Mouse (Mus musculus) CH12F3 (cell line): ENCODE measurements around the gene Bhlhe41.

ENCODE experiments used
- in situ Hi-C: fragments of 300-500 bp; cut with MboI; formaldehyde crosslinking; loops from 2 replicates; pipeline ENCODE4 v1.14.3; 2020; ENCODE audit warnings: low sequenced_read_pairs

Bhlhe41 gene

DNA sequence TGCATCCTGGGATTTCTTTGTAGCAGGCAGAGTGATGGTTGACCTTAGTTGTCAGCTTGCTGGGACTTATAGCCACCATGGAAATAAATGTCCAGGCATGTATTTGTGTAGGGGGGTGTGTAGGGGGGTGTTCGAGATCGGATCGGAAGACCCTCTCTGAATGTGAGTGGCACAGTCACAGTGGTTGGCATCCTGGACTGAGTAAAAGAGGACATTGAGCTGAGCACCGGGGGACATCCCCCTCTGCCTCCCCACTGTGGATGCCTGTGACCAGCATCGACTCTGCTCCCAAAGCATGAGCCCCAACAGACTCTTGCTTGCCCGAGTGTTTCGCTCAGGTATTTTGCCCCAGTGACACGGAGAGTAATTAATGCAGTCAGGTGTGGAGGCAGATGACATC lies 8.0 kb upstream of the Bhlhe41 start:
- in situ Hi-C loops: no loop called here

DNA sequence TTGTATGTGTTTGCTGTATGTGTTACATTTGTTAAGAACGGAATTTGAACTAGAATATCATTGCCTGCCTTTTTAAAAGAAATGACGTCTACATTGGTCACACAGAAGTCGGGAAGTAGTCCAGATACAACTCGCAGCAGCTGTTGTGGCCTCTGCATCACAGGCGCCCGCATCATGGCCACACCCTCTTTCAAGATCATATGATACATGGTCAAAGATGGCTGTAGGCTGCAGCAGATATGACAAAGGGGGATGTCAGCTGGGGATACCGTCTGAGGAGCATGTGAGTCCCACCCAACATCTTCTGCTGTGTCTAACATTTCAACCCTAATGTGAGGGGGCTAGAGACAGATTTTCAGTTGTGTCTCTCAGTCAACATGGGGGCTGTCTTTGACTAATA lies 6.7 kb upstream of the Bhlhe41 start:
- in situ Hi-C loops: no loop called here

DNA sequence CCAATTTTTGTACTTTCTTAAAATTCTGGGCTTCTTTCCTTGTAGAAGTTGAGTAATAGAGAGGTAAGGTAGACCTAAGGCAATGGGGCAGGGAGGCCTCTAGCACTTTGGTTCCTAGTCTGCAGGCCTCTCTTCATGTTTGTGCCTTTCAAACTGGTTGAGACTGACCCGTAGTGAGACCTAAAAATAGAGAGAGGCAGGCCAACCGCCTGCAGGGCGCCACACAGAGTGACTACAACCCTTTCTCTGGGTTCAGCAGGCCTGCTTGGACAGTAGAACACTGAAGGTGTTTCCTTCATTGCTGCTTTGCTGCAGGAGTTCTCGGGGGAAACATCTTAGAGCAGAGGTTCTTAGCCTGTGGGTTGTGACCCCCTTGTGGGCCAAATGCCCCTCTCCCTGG lies 5.6 kb upstream of the Bhlhe41 start:
- in situ Hi-C loops: no loop called here

DNA sequence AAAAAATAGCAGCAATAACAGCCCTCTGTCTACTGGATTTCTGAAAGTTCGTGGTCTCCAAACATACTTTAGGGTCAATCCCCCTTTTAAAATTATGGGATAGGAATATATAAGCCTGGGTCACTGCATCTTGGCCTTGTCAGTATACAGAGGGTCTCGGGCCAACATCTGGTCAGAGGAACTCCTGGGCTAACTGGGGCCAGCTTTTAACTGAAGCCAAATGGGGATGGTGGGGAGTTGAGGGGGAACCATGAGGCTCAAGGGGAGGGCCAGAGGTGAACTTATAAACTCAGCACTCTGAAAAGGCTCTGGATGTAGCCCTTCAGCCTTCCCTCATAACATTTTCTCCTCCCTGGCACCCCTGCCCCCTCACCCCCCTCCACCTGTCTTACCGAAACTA lies 1.8 kb upstream of the Bhlhe41 start:
- in situ Hi-C loops: no loop called here

DNA sequence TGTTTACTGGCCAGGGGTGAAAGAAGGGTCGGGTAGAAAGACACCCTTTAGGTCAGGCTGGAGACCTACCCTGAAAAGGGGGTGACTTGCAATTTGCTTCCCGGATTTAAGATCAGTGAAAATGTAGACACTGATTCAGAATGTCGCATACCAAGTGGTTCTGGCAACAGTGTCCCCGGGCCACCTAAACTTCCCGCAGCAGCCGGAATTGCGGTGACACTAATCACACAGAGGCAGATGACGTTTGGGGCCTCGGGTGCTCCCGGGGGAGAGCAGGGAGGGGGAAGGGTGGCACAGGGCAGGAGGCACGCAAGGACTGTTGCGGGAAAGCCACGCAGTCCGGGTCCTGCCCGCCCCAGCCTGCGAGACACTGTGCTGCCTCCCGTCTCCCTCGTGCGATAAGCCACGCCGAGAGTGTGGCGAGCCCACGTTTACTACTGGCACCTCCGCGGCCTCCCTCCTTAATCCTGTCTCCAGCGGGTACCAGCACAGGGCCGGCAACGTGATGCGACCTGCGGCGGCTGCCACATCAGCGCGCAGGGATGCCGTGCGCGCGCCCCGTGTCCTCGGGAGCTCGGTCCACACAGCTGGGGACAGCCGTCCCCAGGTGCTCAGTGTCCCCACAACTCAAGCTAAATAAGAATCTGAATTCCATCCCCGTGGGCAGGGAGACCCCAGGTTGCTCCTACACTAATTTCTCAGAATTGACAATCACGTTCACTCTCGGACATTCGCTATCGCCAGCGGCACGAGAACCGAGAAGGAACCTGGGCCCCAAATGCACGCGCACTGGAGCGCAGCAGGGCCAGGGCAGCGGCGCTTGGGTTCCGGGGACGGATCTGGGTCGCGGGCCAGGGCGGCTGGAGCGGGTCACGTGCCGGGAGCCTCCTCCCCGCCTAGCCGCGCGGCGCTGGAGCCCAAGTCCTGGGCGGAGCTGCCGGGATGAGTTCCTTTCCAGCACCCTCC lies 811 bp upstream of the Bhlhe41 start:
- in situ Hi-C loops: no loop called here

DNA sequence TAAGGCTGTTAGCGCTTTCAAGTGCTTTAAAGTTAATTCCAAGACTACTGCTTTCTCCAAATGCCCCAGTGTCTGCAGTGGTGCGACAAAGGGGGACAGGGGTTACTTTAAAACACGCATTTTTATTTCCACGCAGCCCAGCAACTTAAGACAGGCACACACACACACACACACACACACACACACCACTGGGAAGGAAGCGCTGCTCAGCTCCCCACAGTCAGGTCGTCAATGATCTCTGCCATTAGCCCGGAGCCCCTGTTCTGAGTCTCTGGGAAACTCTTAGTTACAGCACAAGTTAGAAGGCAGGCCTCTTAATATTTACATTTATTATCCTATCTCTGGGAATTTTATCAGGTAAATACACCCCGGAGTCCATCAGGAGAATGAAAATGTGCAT lies 1.2 kb downstream of the Bhlhe41 start:
- in situ Hi-C loops: no loop called here

DNA sequence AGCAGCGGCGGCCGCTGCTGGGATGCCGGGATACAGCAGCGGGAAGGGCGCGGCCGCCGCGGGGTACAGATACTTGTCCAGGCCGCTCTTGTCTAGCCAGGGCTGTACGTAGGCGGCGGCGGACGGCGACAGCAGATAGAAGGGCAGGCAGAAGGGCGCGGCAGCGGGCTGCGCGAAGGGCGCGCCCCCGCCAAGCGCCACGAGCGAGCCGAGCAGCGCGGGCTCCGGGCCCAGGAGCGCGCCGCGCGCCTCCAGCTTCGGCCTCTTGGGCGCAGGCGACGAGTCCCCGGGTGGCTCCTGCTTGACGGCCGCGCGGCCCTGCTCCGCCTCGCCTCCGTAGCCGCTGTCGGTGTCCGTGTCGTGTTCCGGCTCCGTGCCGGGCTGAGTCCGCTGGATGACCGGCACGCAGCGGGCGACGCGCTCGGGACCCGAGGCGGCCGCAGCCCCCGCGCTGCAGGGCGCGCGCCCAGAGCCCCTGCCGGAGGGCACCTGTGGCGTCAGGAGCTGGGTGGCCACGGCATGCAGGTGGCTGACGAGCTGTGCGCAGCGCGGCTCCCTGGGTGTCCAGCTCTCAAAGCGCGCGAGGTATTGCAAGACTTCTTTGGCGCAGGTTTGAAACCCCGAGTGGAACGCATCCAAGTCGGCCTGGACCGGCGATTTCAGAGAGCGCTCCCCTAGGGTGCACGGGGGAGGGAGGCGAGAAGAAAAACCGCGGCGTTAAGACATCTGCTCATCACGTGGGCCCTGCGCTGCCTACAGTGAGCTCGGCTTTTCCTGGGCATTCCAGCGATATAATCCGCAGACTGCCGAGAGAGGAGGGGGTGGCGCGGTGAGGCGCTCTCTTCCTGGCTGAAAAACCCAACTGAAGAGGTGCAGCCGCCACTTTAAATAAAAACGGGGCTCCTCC lies 2.0 kb downstream of the Bhlhe41 start:
- in situ Hi-C loops: no loop called here

DNA sequence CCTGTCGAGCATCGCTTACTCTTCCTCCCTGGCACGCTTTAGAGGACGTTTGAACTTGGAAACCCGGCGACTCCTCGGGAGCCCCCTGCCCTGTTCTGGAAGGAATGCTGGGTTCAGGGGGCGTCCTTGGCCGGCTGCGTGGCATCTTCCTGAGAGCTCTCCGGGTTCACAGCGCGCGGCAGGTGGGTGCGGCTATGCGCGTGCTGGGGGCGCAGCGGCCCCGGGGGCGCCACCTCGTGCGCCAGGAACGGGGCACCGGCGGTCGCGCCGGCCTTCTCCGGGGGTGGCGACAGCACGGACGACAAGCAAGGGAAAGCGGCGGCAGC lies 2.7 kb downstream of the Bhlhe41 start:
- in situ Hi-C loops: no loop called here

DNA sequence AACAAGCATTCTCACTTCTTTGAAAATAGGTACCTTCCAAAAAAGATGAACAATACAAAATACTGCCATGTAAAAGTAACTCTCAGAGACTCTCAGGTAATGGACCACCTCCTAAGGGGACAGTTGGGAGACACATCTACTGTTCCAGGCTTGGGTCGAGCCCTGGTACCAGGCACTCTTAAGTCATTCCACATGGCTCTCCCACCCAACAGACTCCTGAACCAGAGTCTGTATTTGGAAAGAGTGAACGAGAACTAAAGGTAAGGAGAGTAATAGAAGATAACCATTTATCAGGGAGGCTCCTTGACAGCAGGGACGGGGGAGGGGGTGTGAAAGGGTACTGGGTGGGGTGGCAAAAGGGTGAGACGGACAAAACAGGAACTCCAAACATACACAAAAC lies 3.0 kb downstream of the Bhlhe41 start:
- in situ Hi-C loops: no loop called here

DNA sequence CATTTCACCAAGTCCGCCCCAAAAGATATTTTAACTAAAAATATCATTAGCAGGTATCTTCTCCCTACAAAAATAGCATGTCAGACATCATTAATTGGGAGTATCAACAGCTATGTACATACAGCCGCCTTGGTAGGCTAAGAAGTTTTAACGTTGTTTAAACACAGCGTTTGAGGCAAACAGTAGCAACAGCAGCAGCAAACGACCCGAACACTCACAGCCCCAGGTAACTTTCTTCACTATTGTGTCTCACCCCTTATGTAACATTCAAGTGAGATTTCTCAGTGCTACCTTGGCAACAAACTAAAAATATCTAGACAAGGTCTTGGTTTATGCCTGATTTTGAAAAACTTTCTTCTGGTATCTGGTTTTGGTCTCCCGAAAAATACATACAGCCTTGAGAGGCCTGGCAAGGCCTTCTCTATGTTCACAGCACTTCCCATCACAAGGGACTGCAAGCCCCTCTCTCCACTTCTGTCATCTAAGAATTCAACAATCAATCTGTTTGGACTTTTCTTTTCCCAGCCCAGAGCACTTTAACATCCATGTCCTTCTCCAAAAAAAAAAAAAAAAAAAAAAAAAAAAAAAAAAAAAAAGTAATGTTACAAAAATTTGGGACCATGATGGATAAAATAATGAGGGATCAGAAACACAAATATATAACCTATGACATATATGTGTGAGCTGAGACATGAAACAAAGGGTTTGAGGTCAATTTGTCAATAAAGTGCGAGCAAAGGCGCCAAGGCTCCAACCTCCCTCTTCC lies 3.7 kb downstream of the Bhlhe41 start:
- in situ Hi-C loops: no loop called here

DNA sequence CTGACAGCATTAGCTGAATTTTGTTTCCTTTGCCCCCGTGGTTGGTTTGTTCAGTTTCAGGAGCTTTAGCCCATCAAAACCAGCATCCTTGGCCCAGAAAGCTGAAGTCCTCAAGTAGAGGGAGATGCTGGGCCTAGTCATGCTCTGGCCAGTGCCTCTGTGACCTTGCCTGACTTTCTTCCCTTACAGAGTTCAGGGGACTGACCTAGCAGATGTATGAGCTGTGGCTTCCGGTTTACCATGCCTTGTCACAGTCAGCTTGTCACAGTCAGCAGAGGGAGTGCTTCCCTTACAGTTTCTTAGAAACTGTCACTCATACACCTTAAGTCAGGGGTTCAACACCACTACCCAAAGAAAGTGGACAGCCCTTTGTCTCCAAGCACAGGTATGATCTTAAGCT lies 5.0 kb downstream of the Bhlhe41 start:
- in situ Hi-C loops: no loop called here

DNA sequence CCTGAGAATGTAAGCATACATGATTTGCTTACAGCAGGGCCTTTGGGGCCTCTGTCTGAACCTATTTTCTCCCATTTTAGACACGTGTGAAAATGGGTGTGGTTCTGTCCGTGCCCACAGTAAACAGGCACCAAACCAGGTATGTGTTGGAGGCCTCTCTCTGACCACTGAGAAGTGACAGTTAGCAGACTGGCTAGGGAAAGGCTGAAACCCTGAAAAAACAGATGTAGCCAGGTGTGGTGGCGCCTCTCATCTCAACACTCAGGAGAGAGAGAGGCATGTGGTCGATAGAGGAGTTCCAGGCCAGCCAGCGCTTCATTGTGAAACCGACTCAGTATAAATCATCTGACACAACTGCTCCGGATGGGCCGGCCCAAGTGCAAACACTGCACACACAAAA lies 6.9 kb downstream of the Bhlhe41 start:
- in situ Hi-C loops: no loop called here

DNA sequence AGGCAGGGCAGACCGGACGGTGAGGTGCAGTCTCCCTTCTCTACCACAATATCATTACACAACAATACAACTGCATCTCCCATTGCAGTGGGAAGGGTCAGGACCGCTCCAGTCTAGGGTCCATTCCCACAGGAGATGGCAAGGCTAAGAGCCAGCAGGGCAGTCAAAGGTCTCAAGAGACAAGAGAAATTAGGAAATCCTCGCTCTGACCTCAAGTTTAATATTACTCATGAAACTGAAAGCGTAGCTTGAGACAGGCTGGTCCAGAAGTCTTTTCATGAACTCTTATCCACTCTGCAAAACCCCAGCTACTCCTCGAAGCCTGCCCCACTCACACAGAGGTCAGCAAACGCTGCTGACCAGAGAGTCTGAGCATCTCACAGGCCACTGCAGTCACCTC lies 7.9 kb downstream of the Bhlhe41 start:
- in situ Hi-C loops: no loop called here

DNA sequence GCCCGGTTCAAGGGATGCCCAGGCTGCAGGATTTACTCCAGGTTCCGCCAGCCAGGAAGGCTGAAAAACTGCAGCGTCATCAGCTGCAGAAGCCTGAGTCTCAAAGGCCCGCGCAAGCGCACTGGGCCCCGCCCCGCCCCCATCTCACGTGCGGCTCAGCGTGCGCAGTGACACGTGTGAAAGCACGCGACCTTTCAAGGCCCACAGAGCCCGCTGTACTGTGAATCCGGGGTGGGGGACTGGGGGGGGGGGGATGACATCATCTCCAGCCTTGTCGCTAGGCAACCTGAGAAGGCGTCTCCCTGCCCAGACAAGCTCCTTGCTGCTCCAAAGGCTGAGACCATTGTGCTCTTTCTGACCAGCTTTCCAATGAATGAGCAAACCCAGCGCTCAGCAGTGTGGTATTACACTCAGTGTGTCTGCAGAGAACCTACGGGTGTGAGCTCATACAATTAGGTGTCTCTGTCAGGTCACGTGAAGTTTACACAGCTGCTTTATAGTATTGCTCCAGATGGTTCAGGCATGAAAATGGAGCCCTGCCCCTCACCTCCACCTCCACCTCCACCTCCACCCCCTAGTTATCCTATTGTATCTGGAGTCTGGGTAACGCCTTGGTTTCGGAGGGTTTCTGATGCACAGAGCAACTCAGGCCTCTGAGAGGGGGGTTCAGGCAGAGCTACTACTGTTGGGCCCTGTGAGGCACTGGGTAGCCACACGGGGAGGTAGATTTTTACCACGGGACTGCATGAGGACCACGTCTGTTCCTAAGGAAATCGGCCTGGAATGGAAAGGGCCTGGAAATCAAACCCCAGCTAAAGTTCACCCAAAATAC lies 9.4 kb downstream of the Bhlhe41 start:
- in situ Hi-C loops: no loop called here

DNA sequence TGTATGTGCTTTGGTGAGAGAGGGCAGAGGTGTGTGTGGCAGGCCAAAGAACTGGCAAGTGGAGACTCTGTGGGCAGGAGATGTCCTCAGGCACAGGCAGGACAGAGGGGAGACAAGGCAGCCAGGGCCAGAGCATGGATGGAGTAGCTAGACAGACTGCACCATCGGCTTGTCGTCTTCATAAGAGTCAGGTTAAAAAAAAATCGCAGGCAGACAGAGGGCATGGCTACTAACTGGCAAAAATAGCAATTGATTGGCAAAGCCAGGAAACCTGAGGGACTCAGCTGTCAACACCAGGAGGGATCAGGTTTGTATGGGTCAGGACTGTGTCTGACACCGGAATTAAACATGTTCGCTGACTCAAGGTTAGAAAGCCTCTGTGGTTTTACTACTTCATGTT lies 10.6 kb downstream of the Bhlhe41 start:
- in situ Hi-C loops: no loop called here

DNA sequence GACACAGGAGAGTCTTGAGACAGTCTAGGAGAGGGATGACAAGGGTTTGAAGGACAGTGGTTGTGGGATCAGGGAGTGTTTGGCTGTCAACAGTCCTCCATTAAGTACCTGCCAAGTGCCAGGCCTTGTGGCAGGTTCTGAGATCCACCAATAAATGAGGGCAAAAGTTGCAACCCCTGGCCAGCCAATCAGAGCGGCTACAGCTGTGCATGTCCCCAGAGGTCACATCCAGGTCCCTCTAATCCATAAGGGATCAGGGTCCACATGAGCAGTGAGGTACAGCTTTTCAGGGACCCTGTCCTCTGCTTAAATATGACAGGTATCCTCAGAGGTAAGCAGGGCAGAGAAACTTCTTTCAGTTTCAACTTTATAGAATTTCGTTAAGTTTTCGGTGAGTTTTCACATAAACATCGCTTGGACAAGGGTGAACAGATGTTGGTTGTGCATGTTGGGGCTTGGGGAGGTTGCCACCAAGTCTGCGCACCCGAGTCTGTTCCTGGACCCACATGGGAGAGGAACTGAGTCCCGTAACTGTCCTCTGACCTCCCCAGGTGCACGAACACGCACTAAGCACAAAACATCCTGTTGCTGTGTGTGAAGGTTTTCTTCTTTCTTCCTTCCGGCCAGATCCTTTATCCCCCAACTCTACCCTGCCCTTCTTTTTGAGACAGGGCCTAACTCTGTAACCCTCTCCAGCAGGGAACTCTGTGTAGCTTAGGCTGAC lies 11.8 kb downstream of the Bhlhe41 start:
- in situ Hi-C loops: no loop called here

DNA sequence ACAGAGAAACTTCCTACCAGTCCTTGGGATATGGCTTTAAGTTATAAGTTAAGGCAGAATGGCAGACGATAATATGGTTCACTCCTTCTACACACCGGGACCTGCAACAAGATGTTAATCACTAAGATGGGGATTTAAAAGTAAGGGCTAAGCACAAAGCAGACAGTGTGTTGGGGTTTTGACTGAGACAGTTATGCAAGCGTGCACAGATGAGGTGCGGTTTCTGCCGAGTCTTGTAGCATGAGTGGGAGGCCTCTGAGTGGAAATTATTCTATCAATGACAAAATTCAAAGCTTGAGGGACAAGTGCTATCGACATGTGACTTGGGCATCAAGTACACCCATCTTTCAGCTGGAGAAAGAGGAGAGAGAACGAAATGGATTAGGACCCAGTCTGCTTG lies 12.7 kb downstream of the Bhlhe41 start:
- in situ Hi-C loops: no loop called here

DNA sequence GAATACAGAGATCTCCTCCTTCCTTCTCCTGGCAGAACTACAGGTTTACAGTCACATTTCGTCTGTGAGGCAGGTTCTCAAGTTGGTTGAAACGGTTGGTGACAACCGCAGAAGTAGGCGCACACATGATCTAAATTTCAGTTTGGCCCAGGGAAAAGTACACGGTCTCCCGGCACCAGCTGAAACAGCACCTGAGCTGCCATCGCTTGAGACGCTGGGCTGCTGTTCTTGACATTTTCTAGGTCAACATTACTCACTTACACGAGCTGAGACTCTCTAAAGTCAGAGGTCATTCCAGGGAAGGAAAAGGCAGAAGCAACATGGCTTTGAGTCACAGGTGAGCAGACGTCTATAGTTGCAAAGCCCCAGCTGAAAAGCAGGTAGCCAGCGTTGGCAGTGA lies 13.4 kb downstream of the Bhlhe41 start:
- in situ Hi-C loops: no loop called here

DNA sequence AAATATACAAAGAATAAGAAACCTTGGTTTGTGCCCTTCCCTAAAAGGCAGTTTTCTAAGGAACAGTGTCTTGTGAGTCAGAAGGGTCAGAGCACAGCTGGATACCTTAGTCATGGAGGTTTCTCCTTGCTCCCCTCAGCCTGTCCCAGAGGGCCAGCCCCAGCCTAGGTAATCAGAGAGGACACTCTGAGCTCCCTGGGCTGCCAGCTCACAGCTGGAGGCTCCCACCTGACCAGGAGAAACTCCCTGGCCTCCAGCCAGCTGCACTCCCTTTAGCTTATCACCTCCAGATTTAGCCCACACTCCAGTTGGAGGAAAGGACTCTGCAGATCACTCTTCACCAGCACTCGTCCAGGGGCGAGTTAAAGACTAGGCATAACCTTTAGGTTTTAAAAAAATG lies 14.6 kb downstream of the Bhlhe41 start:
- in situ Hi-C loops: no loop called here

DNA sequence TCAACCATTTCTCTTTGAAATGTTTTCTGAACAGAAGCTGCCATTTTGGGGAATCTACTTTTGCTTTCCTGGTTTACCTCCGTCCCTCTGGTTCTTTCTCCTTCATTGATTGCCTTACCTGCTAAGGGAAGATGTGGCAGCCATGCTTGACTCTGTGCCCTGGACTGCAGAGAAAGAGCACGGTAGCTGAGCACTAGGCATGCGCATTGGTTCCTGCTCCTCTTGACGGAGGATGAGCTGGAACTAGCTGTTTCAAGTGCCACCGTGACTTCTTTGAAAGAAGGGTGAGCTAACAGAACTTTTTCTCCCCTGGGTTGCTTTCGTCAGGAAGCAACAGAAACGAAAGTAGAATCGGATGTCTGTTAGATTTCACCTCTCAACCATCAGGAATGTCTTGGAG lies 17.7 kb downstream of the Bhlhe41 start:
- in situ Hi-C loops: no loop called here
